16 mouse cellular contexts compared by ENCODE assay signal in the genomic region with DNA sequence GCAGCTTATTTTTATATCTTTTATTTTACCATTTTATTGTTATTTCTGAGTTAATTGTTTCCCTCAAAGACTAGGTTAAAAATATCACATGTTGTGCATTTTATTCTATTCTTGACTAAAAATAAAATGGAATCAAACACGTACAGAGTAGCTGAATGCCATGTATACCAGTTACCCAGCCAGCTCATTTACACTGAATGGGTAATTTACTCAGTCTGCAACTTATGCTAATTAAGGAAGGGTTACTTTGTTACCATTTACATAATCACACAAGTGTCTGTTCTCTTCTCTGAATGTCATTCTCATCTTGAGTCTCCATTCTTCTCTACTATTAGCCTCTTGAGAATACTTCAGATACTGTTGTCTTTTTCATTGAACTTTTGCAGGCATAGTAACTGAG.
"Had no signal": no experiment of that assay in that cellular context is flagged by ENCODE, and none has a peak within 500 bp of the region (broad histone marks: within the 10 kb centered on the region; RNA-seq: fewer than 3 reads in every experiment).

No protein-coding gene starts in this region.

- H3K27me3 ChIP-seq: limb, embryonic 15.5 days; liver, embryonic 12.5 days; midbrain, embryonic 15.5 days; stomach, embryonic 15.5 days had no signal

- H3K4me2 ChIP-seq: limb, embryonic 15.5 days; liver, embryonic 12.5 days; lung, embryonic 14.5 days; midbrain, embryonic 15.5 days; stomach, embryonic 15.5 days had no signal

- H3K4me1 ChIP-seq: limb, embryonic 15.5 days; liver, embryonic 12.5 days; midbrain, embryonic 15.5 days; stomach, embryonic 15.5 days had no signal

- H3K36me3 ChIP-seq: limb, embryonic 15.5 days; liver, embryonic 12.5 days; midbrain, embryonic 10.5 days; midbrain, embryonic 15.5 days; stomach, embryonic 15.5 days had no signal

- H3K27ac ChIP-seq: limb, embryonic 15.5 days; liver, embryonic 12.5 days; midbrain, embryonic 10.5 days; midbrain, embryonic 15.5 days; stomach, embryonic 15.5 days had no signal

- H3K4me3 ChIP-seq: limb, embryonic 15.5 days; liver, embryonic 12.5 days; midbrain, embryonic 10.5 days; midbrain, embryonic 15.5 days; stomach, embryonic 15.5 days had no signal

- ATAC-seq: liver, embryonic 12.5 days; midbrain, embryonic 15.5 days had no signal

- H3K9me3 ChIP-seq: limb, embryonic 15.5 days; liver, embryonic 12.5 days; midbrain, embryonic 10.5 days; midbrain, embryonic 15.5 days; stomach, embryonic 15.5 days had no signal

- DNase-seq: kidney, adult 8-10 months; kidney, postnatal 25 days; layer of hippocampus, postnatal 36 days; lung, embryonic 14.5 days; lung, postnatal 10 days; lung, postnatal 4 days; retina, postnatal 1 day; right cerebral cortex, postnatal 4 days; spleen, adult 18-20 months; thymus, adult 2 months; thymus, postnatal 25 days had no signal

- H3K9ac ChIP-seq: limb, embryonic 15.5 days; liver, embryonic 12.5 days; lung, embryonic 14.5 days; midbrain, embryonic 15.5 days; stomach, embryonic 15.5 days had no signal
